Mouse (Mus musculus): ENCODE results near the gene Tbx4.
A peak's percentile ranks its signal among the peaks of the same experiment; 100 is the strongest.

The Tbx4 gene

DNA sequence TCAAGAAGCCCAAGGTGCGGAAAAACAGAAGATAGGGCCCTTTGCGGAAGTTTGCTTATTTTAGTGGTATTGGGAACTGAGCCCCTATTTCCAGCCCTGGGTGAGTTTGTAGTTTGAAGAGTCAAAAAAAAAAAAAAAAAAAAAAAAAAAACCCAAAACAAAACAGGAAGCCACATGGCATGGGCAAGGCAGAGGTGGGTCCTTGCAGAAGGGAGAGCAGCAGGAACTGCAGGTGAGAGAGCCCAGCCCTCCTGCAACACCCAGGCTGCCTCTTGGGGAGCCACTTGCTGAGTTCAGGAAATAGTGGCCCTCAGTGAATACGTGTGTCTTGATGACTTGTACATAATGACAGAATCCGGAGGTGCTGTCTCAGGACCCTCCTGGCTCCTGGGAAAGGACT, 23.3 kb downstream of the Tbx4 start:
- DNase-seq (ENCODE audit: low spot score), result no peak

GRCm38 (mm10) chr11:85910133-85910532, 23.9 kb downstream of the Tbx4 start:
- DNase-seq (ENCODE audit: low spot score), result no peak

DNA sequence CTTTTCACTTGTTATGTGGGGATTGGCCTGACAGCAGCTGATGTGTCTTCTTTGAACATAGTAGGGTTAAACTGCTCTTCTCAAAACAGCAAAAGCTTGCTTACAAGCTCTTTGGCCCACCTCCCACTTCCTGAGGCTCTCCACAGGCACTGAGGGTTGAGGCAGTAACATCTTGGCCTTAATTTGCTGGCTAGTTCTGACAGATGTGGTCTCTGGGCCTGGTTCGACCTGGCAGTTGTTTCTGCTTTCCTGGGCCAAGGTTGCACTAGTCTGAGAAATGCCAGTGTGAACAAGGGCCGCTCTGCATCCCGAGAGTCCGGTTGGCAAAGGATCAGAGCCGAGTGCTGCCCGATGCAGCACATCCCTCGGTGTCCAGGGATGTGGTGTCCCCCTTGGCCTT, 27.3 kb downstream of the Tbx4 start:
- DNase-seq (ENCODE audit: low spot score), result no peak

DNA sequence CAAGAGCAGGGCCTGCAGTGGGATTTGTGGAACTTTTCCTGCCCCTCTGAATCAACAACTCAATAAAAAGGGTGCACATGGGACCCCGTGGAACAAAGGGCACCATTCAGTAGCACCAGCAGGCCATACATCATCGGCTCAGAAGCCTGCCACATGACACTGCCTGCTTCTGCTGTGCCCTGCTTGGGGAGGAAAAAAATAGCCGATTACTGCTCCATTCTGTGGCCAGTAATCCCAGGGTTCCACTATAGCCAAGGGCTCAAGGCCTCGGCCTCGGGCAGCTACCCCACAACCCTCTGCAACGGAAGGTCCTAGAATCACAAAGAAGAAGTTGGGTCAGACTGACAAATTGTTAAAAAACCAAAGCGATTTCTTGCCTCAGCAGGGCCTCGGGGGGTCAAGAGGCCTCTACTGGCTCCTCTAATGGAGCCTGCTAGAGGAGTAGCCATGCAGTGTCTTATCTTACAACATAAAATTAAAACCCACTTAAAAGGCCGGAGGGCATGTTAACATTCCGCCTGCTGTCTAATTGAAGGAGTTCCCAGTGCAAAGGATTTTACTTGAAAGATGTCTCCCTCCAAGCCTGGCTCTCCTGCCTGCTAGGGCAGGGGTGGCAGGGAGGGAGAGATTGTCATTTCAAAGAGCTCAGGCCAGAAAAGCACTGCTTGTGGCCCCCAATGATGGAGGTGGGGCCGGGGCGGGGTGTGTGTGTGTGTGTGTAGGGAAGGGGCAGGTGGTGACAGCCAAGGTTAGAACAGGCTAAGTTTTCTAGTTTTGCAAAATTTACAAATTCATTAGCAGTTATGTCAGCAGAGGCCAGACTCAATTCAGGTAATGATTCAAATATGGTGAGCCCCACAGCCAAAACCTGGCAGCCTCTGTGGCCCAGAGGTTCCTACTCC, 31.1 kb downstream of the Tbx4 start:
- no peak for DNase-seq (ENCODE audit: low spot score)

- DNase-seq (ENCODE audit: low spot score), result no peak
Measured at GRCm38 (mm10) chr11:85917993-85918325, 31.7 kb downstream of the Tbx4 start.

GRCm38 (mm10) chr11:85918388-85918940, 32.2 kb downstream of the Tbx4 start:
- no peak for DNase-seq (ENCODE audit: low spot score)

DNA sequence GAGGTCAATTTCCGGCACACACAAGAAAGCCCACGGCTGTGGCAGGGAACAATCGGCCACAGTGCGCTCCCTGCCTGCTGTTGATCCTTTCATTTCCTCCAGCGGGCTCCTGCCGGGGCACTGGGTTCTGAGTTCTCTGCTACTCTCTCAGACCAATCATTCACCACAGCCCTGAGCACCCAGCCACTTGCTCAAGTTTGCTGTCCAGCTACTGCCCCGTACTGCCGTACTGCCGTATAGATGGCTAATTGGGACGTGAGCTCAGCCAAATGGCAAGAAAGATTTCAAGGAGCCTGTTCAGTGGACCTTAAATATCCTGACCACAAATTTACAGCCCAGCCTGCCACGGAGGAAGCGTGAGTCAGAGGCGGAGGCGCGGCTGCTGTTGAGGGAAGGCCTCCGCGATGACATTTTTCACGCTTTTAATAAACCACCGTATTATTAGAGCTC, 39.1 kb downstream of the Tbx4 start:
- peak; percentile 5 for DNase-seq (ENCODE audit: low spot score)

DNA sequence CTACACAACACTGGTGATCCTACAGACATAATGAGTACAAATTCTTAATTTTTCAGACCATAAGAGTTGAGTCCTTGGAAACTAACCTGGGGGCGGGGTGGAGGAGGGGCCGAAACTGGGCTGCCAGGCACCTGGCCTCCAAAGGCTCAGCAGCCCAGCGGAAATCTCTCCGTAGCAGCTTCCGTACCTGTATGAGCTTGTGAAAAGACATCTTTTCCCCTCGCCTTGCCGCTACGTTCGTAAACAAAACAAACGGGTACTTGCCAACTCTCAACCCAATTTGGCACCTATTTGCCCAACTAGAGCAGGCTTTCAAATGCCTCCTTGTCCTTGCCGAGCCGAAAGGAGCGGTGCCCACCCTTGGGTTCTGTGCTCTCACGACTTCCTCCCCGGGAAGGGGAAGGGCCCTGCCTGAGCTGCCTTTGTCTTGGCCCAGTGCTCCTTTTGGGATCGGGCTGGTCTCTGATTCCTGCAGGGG, 40.1 kb downstream of the Tbx4 start:
- no peak for DNase-seq (ENCODE audit: low spot score)

- no peak for DNase-seq (ENCODE audit: low spot score)
Measured at GRCm38 (mm10) chr11:85928106-85928505, 41.9 kb downstream of the Tbx4 start.

DNA sequence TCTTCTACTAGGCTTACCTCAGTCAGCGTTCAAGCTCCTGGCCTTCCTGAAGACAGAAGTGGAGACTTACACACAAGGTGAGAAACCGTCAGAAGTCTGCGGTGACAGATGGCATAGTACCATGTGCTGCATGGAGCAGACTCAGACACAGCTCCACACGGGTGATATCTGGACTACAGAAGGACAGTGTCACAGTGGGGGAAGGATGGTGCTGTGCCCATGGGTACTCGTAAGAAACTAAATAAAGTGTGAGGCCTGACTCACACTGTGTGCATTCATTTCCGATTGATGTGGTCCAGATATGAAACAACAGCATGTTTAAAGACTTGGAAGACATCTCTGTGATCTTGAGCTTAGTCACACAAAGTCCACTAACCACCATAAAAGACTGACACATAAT, 43.4 kb downstream of the Tbx4 start:
- no peak for DNase-seq (ENCODE audit: low spot score)

DNA sequence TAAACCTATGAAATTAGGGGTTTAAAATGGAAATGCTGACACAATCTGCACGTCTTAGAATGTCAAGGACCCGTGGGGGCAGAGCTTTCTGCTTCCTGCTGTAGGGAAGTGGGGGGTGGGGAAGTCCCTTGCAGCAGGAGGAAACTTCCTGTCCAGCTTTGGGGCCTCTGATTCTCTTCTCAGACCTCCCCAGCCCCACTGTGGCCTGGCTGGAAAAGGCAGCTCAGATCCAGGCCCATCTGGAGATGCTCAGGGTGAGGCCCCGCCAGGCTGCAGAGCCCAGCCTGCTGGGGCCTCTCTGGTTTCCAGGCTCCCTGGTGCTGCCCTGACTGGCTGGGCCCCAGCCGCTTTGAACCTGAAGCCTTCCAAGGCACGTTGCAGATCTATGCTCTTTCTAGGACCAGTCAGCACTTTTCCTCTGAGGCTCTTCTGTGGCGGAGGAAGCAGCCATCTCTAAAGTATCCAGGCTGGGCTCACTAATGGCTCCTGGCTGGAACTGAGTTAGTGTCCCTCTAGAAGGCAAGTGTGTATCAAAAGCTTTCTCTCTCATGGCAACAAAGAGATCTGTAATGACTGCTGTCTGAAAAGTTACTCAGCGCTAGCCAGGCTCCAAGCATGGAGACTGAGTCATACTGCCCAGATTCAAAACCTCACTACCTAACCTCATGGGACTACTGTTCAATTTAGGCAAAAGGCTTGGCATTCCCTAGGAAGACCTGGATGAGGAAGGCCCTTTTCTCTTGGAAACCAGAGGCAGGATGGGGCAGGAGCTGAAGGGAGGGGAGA, 55.8 kb downstream of the Tbx4 start:
- no peak for DNase-seq (ENCODE audit: low spot score)

DNA sequence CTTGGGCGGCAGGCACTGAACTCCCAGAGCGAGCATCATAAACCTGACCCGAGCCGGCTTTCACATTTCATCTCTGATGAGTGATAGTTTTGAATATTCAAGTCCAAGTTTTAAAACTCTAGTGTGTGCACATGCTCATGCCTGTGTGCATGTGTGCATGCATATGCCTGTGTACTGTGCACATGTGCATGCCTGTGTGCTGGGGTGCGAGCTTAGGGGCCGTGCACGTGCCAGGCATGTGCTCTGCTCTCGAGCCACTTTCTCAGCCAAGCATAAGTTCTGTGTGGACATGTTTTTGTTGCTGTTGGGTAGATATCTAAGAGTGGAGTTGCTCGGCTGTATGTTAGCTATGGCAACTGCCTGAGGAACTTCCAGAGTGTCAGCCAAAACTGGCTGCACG, 62.5 kb downstream of the Tbx4 start:
- DNase-seq (ENCODE audit: low spot score), result no peak

DNA sequence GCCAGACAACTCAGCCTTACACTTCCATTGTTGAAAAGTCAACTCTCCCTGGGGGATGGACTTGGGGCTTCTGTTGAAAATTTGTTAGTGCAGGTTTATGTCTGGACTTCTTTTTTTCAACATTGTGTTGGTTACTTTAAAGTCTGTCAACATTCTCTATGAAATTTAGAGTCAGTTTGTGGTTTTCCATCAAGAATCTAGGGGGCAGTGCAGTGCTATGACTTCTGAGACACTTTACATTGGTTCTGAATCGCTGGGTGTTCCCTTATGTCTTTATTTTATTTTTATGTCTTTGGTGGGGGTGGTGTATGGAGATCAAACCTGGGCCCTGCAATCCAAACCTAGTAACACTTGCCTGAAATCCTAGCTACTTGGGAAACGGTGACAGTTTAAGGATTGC, 63.5 kb downstream of the Tbx4 start:
- DNase-seq (ENCODE audit: low spot score), result no peak

DNA sequence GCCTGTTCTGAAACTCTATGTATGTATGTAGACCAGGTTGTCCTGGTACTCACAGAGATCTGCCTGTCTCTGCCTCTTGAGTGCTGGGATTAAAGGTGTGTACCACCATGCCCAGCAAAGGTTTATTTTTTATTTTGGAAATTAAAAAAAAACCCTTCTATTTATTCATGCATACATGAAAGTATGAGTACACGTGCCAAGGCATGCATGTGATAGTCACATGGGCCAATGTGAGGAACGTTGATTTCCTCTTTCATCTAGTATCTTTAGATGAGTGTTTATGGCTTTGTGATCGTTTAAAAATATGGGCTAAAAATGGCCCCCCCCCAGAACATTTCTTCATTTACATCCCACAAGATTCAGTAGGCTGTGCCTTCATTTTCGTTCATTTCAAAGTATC, 66.3 kb downstream of the Tbx4 start:
- DNase-seq (ENCODE audit: low spot score), result no peak

DNA sequence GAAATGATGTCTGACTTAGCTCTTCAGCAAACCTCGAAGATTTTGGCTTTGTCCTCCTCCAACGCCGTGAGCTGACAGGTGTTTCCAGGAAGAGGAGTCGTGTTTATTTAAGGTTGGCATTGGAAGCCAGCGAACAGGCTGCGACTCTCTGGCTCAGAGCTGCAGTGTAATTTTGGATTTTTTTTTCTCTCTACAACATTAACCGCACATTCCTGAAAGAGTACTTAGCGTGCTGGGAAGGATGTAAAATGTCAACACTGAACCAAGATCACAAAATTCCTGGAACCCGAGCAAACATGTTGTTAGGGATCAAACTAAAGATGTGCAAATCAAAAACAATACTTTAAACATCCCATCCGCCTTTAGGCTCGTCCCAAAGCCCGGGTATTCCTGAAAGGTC, 69.4 kb downstream of the Tbx4 start:
- no peak for DNase-seq (ENCODE audit: low spot score)

GRCm38 (mm10) chr11:85956422-85956821, 70.2 kb downstream of the Tbx4 start:
- no peak for DNase-seq (ENCODE audit: low spot score)

DNA sequence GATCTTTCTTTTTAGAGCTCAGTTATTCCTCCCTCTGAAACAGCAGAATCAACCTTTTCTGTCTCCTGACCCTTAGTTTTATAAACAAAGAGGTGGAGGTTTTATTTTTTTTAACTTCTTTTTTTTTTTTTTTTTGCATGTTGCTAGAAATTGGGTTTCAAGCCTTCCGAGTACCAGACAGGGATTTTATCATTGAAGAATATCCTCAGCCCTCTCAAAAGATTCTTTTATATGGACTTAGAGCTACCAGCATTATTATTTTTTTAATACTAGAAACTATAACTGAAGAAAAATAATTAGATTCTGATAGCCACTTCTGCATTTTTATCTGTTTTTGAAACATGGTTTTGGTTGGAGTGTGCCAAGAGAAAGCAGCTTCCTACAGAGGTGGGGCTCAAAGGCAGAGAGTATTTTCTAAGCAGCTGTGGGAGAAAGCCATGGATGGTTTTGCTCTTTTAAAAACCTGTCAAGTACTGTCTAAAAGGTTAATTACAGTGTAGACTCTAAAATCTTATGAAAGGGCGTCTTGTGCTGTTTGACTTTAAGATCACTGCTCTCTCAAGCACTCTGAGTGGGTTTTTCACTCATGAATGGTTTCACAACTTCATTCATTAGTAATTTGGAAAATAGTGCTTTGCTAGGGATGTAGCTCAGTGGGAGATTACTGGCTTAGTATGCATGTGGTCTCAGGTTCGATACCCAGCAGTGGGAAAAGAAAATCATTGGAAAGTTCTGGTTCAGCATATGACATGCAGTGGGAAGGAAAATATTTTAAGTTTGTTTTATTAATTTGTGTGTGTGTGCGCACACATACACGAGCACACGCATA, 70.9 kb downstream of the Tbx4 start:
- no peak for DNase-seq (ENCODE audit: low spot score)

DNA sequence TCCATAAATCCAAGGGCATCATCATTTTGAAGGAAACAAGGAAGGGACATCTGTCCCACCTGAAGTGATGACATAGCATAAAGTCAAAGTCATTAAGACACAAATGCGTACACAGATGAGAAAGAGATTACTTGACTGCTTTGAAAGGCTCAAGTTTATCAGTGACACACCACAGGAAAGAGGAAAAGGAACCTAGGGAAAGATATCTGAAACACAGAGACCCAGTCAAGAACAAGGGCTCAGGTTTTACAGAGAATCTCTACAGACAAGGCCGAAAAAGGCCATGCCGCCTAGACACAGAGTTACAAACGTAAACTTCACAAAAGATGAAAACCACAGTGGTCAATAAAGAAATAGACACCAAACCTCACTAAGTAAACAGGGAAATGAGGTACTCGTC, 73.6 kb downstream of the Tbx4 start:
- no peak for DNase-seq (ENCODE audit: low spot score)

- no peak for DNase-seq (ENCODE audit: low spot score)
Measured at GRCm38 (mm10) chr11:85960273-85960672, 74.1 kb downstream of the Tbx4 start.

DNA sequence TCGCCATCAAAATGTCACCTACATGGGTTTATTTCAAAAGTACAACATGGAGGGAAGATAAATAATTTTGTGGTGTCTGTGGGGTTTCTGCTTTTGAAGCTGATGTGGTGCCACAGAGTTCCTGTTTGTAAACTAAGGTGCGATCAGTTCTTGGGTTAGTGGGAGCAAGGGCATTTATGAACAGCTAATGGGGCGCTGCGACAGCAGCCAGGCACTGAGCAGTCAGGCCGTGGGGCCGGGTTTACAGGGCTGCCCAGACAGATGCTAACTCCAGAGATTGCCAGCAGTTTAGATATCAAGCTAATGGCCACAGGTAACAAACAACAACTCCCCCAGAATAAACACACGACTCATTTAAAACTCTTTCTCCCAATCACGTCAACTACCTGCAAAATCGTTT, 75.3 kb downstream of the Tbx4 start:
- no peak for DNase-seq (ENCODE audit: low spot score)

Data from T-cell, adult 2 months (primary cell).